Mouse (Mus musculus) midbrain, postnatal 0 days (tissue): ENCODE data around the gene Serpina1d. TPM values are rescaled to one million over a fixed set of nuclear protein-coding genes. Genes with fewer than 3 reads are reported as not detected.

ENCODE experiments used
- polyA plus RNA-seq: library from polyadenylated mRNA; unstranded; fragments of >200 nt; fragmentation: Nextera tagmentation; extraction: Ambion mirVana; gene quantifications from 2 replicates; pipeline ENCODE4 v1.2.1, GENCODE M21; 2015
- total RNA-seq: library from RNA; depleted of rRNA; stranded (reverse); fragments of >200 nt; gene quantifications from 2 replicates; pipeline ENCODE4 v1.2.3, GENCODE M21; 2014; rRNA removed

Serpina1d gene
- total and polyA plus RNA-seq, 2 experiments from 2014 or later, result not detected

Other genes starting within 250 kb of the Serpina1d start
- 8.4 and 12.6 TPM in 2 replicates for gene Ppp4r4, start 241.3 kb downstream of the Serpina1d start, total RNA-seq
- gene Ppp4r4, start 241.3 kb downstream of the Serpina1d start, polyA plus RNA-seq, result 3.2 and 3.3 TPM in 2 replicates
- gene Serpina10, start 142.1 kb downstream of the Serpina1d start, total RNA-seq, result not detected in 2 replicates
- 0.04 TPM in 1 of 2 replicates, not detected in the other for gene Serpina10, start 142.1 kb downstream of the Serpina1d start, polyA plus RNA-seq
- gene Serpina6, start 116.4 kb downstream of the Serpina1d start, total RNA-seq, result not detected in 2 replicates
- not detected in 2 replicates for gene Serpina6, start 116.4 kb downstream of the Serpina1d start, polyA plus RNA-seq
- gene Serpina16, start 97.5 kb downstream of the Serpina1d start, total RNA-seq, result not detected in 2 replicates
- not detected in 2 replicates for gene Serpina16, start 97.5 kb downstream of the Serpina1d start, polyA plus RNA-seq
- not detected in 2 replicates for gene Serpina1f, start 78.1 kb downstream of the Serpina1d start, total RNA-seq
- not detected in 2 replicates for gene Serpina1f, start 78.1 kb downstream of the Serpina1d start, polyA plus RNA-seq
- gene Serpina1b, start 56.8 kb upstream of the Serpina1d start, total RNA-seq, result not detected in 2 replicates
- not detected in 2 replicates for gene Serpina1b, start 56.8 kb upstream of the Serpina1d start, polyA plus RNA-seq
- not detected in 2 replicates for gene Serpina1a, start 90.0 kb upstream of the Serpina1d start, total RNA-seq
- gene Serpina1a, start 90.0 kb upstream of the Serpina1d start, polyA plus RNA-seq, result not detected in 2 replicates
- gene Serpina1c, start 131.3 kb upstream of the Serpina1d start, total RNA-seq, result not detected in 2 replicates
- not detected in 2 replicates for gene Serpina1c, start 131.3 kb upstream of the Serpina1d start, polyA plus RNA-seq
- gene Serpina1e, start 185.4 kb upstream of the Serpina1d start, total RNA-seq, result not detected in 2 replicates
- not detected in 2 replicates for gene Serpina1e, start 185.4 kb upstream of the Serpina1d start, polyA plus RNA-seq
- gene Serpina11, start 216.4 kb upstream of the Serpina1d start, total RNA-seq, result not detected in 2 replicates
- not detected in 2 replicates for gene Serpina11, start 216.4 kb upstream of the Serpina1d start, polyA plus RNA-seq
- gene Serpina9, start 240.2 kb upstream of the Serpina1d start, total RNA-seq, result 0.85 TPM in 1 of 2 replicates, not detected in the other
- gene Serpina9, start 240.2 kb upstream of the Serpina1d start, polyA plus RNA-seq, result 0.14 and 0.22 TPM in 2 replicates